Mouse (Mus musculus): ENCODE data around the gene Otulinl. TPM values are rescaled to one million over a fixed set of nuclear protein-coding genes. Genes with fewer than 3 reads are reported as not detected.

Gene Otulinl
- total RNA-seq, 1 experiment: 1.7 TPM

DNA sequence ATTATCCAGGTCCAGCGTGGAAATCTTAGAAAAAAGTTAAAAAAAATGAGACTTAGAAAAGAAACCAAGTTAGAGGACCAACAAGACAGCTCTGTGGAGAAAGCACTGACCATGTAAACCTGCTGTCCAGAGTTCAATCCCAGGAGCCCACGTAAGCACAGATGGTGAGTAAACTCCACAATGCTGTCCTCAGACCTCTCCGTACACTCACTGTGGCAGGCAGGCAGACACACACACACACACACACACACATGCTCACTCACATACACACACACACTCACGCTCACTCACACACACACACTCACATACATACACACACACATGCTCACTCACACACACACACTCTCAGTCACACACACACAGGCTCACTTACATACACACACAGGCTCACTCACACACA, 68.1 kb downstream of the Otulinl start:
- H3K9me3 ChIP-seq (ENCODE audit: control insufficient read depth, insufficient read depth, low read depth, low read length): no peaks in the 10 kb centered on the region
- in situ Hi-C loops (cut with MboI; ENCODE audit: low sequenced_read_pairs in 2 of 2, unreplicated experiment in 2 of 2): no loop called here
- no peak overlapping the region for H3K27ac ChIP-seq (ENCODE audit: insufficient read depth, low read depth, low read length, poor library complexity, severe bottlenecking)
- no peak for DNase-seq (ENCODE audit: low read depth, low spot score)
- H3K4me1 ChIP-seq (ENCODE audit: control insufficient read depth in 2 of 2, insufficient read depth in 2 of 2, low read length in 2 of 2, poor library complexity in 1 of 2): no peaks in the 10 kb centered on the region
- H3K4me3 ChIP-seq (ENCODE audit: insufficient read depth in 1 of 2, low read depth in 1 of 2, low read length in 2 of 2, poor library complexity in 1 of 2, severe bottlenecking in 1 of 2): no peak overlapping the region
- H3K9ac ChIP-seq (ENCODE audit: insufficient read depth, low read depth, low read length, poor library complexity, severe bottlenecking): no peak overlapping the region
- TF ChIP-seq MAFK (IDR thresholded peaks at IDR 0.05; ENCODE audit: insufficient read depth, low read depth, low read length) (no peak), ZNF384 (IDR thresholded peaks at IDR 0.05; ENCODE audit: low read depth, low read length) (no peak)
- peaks cover 28% of the 10 kb centered on the region for H3K36me3 ChIP-seq (ENCODE audit: control insufficient read depth, insufficient read depth, low read length, poor library complexity, severe bottlenecking)

DNA sequence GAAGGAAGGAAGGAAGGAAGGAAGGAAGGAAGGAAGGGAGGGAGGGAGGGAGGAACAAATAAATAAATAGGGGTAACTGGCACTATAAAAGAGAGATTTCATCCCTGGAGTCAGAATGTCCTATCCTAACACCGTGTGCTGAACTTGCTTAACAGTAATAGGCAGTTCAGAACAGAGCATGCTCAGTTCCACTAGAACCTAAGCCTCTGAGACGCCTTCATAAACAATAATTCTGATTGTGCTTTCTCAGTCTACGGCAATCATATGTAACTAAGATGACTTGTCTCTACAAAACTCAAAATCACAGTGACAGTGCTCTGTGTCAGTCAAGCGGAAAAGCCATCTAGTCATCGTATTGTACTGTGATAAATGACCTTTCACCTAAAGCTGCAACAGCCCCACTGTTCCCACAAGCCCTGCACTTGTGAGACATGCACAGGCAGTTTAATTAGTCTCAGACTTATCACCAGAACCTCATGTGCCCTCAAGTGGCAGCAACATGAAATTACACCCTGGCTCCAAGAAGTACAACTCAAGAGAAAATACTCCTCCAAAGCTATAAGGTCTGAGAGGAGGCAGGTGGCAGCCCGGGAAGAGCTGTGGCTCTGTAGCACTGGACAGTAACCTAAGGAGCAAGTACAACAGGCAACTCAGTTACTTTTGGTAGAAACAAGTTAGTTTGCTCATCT, 68.7 kb downstream of the Otulinl start:
- peaks cover 29% of the 10 kb centered on the region for H3K36me3 ChIP-seq (ENCODE audit: control insufficient read depth, insufficient read depth, low read length, poor library complexity, severe bottlenecking)

GRCm38 (mm10) chr15:27609554-27609953, 71.8 kb downstream of the Otulinl start:
- in situ Hi-C loops (cut with MboI; ENCODE audit: low sequenced_read_pairs in 2 of 2, unreplicated experiment in 2 of 2): no loop called here
- no peak overlapping the region for H3K27ac ChIP-seq (ENCODE audit: insufficient read depth, low read depth, low read length, poor library complexity, severe bottlenecking)
- no peak overlapping the region for H3K9ac ChIP-seq (ENCODE audit: insufficient read depth, low read depth, low read length, poor library complexity, severe bottlenecking)
- H3K4me3 ChIP-seq (ENCODE audit: insufficient read depth in 1 of 2, low read depth in 1 of 2, low read length in 2 of 2, poor library complexity in 1 of 2, severe bottlenecking in 1 of 2): no peak overlapping the region
- TF ChIP-seq HCFC1 (IDR thresholded peaks at IDR 0.05; ENCODE audit: borderline replicate concordance, insufficient read depth, low read length) (no peak), ZNF384 (IDR thresholded peaks at IDR 0.05; ENCODE audit: low read depth, low read length) (no peak), CHD2 (IDR thresholded peaks at IDR 0.05; ENCODE audit: low read depth, low read length) (no peak), ZC3H11A (IDR thresholded peaks at IDR 0.05; ENCODE audit: borderline replicate concordance, low read depth, low read length) (no peak)
- H3K9me3 ChIP-seq (ENCODE audit: control insufficient read depth, insufficient read depth, low read depth, low read length): no peaks in the 10 kb centered on the region
- peaks cover 28% of the 10 kb centered on the region for H3K36me3 ChIP-seq (ENCODE audit: control insufficient read depth, insufficient read depth, low read length, poor library complexity, severe bottlenecking)
- no peaks in the 10 kb centered on the region for H3K4me1 ChIP-seq (ENCODE audit: control insufficient read depth in 2 of 2, insufficient read depth in 2 of 2, low read length in 2 of 2, poor library complexity in 1 of 2)
- no peak for DNase-seq (ENCODE audit: low read depth, low spot score)

More for the DNA sequence above, 68.7 kb downstream of the Otulinl start:
- TF ChIP-seq MAFK (IDR thresholded peaks at IDR 0.05; ENCODE audit: insufficient read depth, low read depth, low read length): no peak
- TF ChIP-seq ZNF384 (IDR thresholded peaks at IDR 0.05; ENCODE audit: low read depth, low read length): no peak
- peak; percentile 63 for TF ChIP-seq ZC3H11A (IDR thresholded peaks at IDR 0.05; ENCODE audit: borderline replicate concordance, low read depth, low read length)
- TF ChIP-seq HCFC1 (IDR thresholded peaks at IDR 0.05; ENCODE audit: borderline replicate concordance, insufficient read depth, low read length): no peak
- no peak for TF ChIP-seq CHD2 (IDR thresholded peaks at IDR 0.05; ENCODE audit: low read depth, low read length)
- peak; percentile 54 for DNase-seq (ENCODE audit: low read depth, low spot score)
- H3K9me3 ChIP-seq (ENCODE audit: control insufficient read depth, insufficient read depth, low read depth, low read length): no peaks in the 10 kb centered on the region
- H3K4me1 ChIP-seq (ENCODE audit: control insufficient read depth in 2 of 2, insufficient read depth in 2 of 2, low read length in 2 of 2, poor library complexity in 1 of 2): no peaks in the 10 kb centered on the region
- H3K27ac ChIP-seq (ENCODE audit: insufficient read depth, low read depth, low read length, poor library complexity, severe bottlenecking): no peak overlapping the region
- H3K4me3 ChIP-seq (ENCODE audit: insufficient read depth in 1 of 2, low read depth in 1 of 2, low read length in 2 of 2, poor library complexity in 1 of 2, severe bottlenecking in 1 of 2): no peak overlapping the region
- in situ Hi-C loops (cut with MboI; ENCODE audit: low sequenced_read_pairs in 2 of 2, unreplicated experiment in 2 of 2): no loop called here
- no peak overlapping the region for H3K9ac ChIP-seq (ENCODE audit: insufficient read depth, low read depth, low read length, poor library complexity, severe bottlenecking)

DNA sequence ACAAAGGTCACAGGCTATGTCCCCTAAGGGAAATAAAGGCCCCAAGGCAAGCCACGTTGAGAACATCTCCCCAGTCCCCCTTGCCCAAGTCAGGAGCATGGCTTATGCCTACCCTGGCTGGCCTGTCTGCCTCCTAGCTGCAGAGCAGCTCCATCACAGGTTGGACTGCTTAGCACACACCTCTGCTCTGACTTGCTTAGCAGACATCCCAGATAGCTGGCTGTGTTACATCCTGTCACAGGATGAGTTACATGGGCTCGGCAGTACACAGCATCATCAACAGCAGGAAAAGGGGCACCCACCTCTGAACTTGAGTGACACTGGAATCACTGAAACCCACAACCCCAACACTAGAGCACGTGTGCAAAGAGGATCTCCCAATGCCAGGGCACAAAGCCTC, 76.1 kb downstream of the Otulinl start:
- peaks cover 0 to 5% of the 10 kb centered on the region in 2 experiments; a peak in 1 of 4 replicates for H3K4me1 ChIP-seq (ENCODE audit: control insufficient read depth in 2 of 2, insufficient read depth in 2 of 2, low read length in 2 of 2, poor library complexity in 1 of 2)
- H3K36me3 ChIP-seq (ENCODE audit: control insufficient read depth, insufficient read depth, low read length, poor library complexity, severe bottlenecking): peaks cover 24% of the 10 kb centered on the region
- no peak overlapping the region for H3K4me3 ChIP-seq (ENCODE audit: insufficient read depth in 1 of 2, low read depth in 1 of 2, low read length in 2 of 2, poor library complexity in 1 of 2, severe bottlenecking in 1 of 2)
- H3K27ac ChIP-seq (ENCODE audit: insufficient read depth, low read depth, low read length, poor library complexity, severe bottlenecking): no peak overlapping the region
- in situ Hi-C loops (cut with MboI; ENCODE audit: low sequenced_read_pairs in 2 of 2, unreplicated experiment in 2 of 2): no loop called here
- no peak for TF ChIP-seq ZNF384 (IDR thresholded peaks at IDR 0.05; ENCODE audit: low read depth, low read length)
- TF ChIP-seq ZC3H11A (IDR thresholded peaks at IDR 0.05; ENCODE audit: borderline replicate concordance, low read depth, low read length): no peak
- no peaks in the 10 kb centered on the region for H3K9me3 ChIP-seq (ENCODE audit: control insufficient read depth, insufficient read depth, low read depth, low read length)
- H3K9ac ChIP-seq (ENCODE audit: insufficient read depth, low read depth, low read length, poor library complexity, severe bottlenecking): no peak overlapping the region
- no peak for DNase-seq (ENCODE audit: low read depth, low spot score)

Other genes starting within 250 kb of the Otulinl start
- gene Ank, start 214.9 kb downstream of the Otulinl start, total RNA-seq (2012; rRNA removed): 9.7 and 12.0 TPM in 2 replicates
- 24.4 and 28.0 TPM in 2 replicates for gene Otulin, start 50.9 kb downstream of the Otulinl start, total RNA-seq (2012; rRNA removed)